Mouse (Mus musculus): ENCODE results near the gene Ggct. TPM values are rescaled to one million over a fixed set of nuclear protein-coding genes. Genes with fewer than 3 reads are reported as not detected.
A peak's percentile ranks its signal among the peaks of the same experiment; 100 is the strongest.

The Ggct gene
- polyA plus RNA-seq, 1 experiment = 5.6 TPM

DNA sequence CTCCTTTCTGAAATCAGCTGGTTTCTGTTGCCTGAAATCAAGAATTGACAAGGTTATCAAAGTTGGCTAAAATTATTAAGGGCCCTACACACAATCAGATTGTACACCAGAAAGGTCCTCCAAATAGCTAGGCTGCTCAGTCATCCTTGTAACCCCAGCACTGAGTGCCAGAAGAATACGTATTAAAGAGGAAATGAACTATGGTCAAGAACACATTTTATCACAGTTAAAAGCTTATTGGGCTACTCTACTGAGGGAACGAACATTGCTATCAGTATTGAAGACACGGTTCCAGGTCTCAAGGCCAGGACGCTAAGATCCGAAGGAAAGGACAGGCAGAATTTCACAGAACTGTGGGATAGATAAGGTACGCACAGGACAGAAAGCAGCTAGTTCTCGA lies 609 bp downstream of the Ggct start:
- H3K4me3 ChIP-seq (ENCODE audit: control insufficient read depth, low read depth, low read length) = peak overlapping the region; percentile 90
- TF ChIP-seq CTCF (IDR thresholded peaks at IDR 0.05; ENCODE audit: control insufficient read depth, insufficient read depth, insufficient replicate concordance, low read depth, low read length) (no peak), POLR2A (IDR thresholded peaks at IDR 0.05; ENCODE audit: control insufficient read depth, low read depth, low read length) (no peak)
- H3K4me1 ChIP-seq (ENCODE audit: control insufficient read depth, insufficient read depth, low read length) = no peaks in the 10 kb centered on the region
- H3K36me3 ChIP-seq (ENCODE audit: control insufficient read depth, insufficient read depth, low read length) = no peaks in the 10 kb centered on the region
- peak overlapping the region; percentile 82 for H3K27ac ChIP-seq (ENCODE audit: control insufficient read depth, insufficient read depth, low read depth, low read length)
- no peaks in the 10 kb centered on the region for H3K27me3 ChIP-seq (ENCODE audit: control insufficient read depth, insufficient read depth, low read length)

DNA sequence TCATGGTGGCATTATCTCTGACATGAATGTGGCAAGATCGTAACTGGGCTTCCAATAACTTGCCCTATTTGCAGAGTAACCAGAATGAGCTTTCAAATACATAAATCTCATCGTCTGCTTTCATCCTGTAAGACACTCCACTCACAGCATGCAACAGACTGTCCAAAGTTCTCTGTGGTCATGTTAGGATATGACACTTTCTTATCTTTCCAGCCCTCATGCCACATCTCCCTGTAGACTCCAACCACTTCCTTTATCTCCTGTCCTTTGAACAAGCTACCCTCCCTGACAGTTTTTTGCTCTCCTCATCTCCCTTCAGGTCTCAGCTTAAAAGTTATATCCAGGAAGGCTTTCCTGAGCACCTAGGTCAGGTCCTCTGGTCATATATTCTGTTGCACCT lies 1.6 kb downstream of the Ggct start:
- no peaks in the 10 kb centered on the region for H3K36me3 ChIP-seq (ENCODE audit: control insufficient read depth, insufficient read depth, low read length)
- H3K27ac ChIP-seq (ENCODE audit: control insufficient read depth, insufficient read depth, low read depth, low read length) = no peak overlapping the region
- H3K4me1 ChIP-seq (ENCODE audit: control insufficient read depth, insufficient read depth, low read length) = no peaks in the 10 kb centered on the region
- H3K4me3 ChIP-seq (ENCODE audit: control insufficient read depth, low read depth, low read length) = no peak overlapping the region
- H3K27me3 ChIP-seq (ENCODE audit: control insufficient read depth, insufficient read depth, low read length) = no peaks in the 10 kb centered on the region
- no peak for TF ChIP-seq CTCF (IDR thresholded peaks at IDR 0.05; ENCODE audit: control insufficient read depth, insufficient read depth, insufficient replicate concordance, low read depth, low read length)
- no peak for TF ChIP-seq POLR2A (IDR thresholded peaks at IDR 0.05; ENCODE audit: control insufficient read depth, low read depth, low read length)

DNA sequence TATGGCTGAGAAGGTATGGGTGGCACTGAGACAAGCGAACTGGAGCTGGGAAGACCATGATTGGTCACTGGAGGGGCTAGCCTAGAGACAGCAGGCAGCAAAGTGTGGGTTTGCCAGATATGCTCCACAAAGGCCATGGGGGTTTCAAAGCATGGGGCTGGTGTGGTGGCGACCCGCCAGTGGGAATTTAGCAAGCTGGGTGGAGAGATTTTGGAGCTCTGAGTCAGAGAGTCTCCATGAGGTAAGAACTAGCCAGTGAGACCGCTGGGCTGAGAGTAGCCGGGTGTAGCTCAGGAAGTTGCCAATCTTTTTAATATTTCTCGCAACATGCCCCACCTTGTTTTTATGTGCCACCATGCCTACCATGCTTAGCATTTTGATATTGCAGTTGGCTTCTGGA lies 4.6 kb downstream of the Ggct start:
- TF ChIP-seq CTCF (IDR thresholded peaks at IDR 0.05; ENCODE audit: control insufficient read depth, insufficient read depth, insufficient replicate concordance, low read depth, low read length) (no peak), POLR2A (IDR thresholded peaks at IDR 0.05; ENCODE audit: control insufficient read depth, low read depth, low read length) (no peak)
- Histone ChIP-seq H3K4me3 (ENCODE audit: control insufficient read depth, low read depth, low read length) (no peak overlapping the region), H3K27ac (ENCODE audit: control insufficient read depth, insufficient read depth, low read depth, low read length) (no peak overlapping the region), H3K4me1 (ENCODE audit: control insufficient read depth, insufficient read depth, low read length) (no peaks in the 10 kb centered on the region), H3K27me3 (ENCODE audit: control insufficient read depth, insufficient read depth, low read length) (no peaks in the 10 kb centered on the region), H3K36me3 (ENCODE audit: control insufficient read depth, insufficient read depth, low read length) (no peaks in the 10 kb centered on the region)

DNA sequence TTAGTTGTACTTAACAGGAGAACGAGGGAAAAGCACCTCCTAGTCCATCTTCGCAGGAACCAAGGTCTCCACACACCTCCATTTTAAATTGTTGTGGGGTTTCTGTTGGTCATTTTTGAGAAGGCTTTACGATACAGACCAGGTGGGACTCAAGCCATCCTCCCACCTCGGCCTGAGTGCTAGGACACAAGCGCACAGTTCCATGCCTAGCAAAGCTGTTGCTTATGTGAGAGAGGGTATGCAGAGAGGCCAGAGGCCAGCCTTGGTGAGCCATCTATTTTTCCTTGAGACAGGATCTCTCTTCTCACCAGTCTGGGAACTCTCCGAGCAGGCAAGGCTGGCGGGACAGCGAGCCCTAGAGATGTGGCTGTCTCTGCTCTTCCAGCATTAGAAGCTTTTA lies 8.7 kb downstream of the Ggct start:
- Histone ChIP-seq H3K27me3 (ENCODE audit: control insufficient read depth, insufficient read depth, low read length) (no peaks in the 10 kb centered on the region), H3K27ac (ENCODE audit: control insufficient read depth, insufficient read depth, low read depth, low read length) (no peak overlapping the region), H3K4me1 (ENCODE audit: control insufficient read depth, insufficient read depth, low read length) (no peaks in the 10 kb centered on the region), H3K36me3 (ENCODE audit: control insufficient read depth, insufficient read depth, low read length) (no peaks in the 10 kb centered on the region), H3K4me3 (ENCODE audit: control insufficient read depth, low read depth, low read length) (no peak overlapping the region)
- TF ChIP-seq POLR2A (IDR thresholded peaks at IDR 0.05; ENCODE audit: control insufficient read depth, low read depth, low read length) (no peak), CTCF (IDR thresholded peaks at IDR 0.05; ENCODE audit: control insufficient read depth, insufficient read depth, insufficient replicate concordance, low read depth, low read length) (no peak)

DNA sequence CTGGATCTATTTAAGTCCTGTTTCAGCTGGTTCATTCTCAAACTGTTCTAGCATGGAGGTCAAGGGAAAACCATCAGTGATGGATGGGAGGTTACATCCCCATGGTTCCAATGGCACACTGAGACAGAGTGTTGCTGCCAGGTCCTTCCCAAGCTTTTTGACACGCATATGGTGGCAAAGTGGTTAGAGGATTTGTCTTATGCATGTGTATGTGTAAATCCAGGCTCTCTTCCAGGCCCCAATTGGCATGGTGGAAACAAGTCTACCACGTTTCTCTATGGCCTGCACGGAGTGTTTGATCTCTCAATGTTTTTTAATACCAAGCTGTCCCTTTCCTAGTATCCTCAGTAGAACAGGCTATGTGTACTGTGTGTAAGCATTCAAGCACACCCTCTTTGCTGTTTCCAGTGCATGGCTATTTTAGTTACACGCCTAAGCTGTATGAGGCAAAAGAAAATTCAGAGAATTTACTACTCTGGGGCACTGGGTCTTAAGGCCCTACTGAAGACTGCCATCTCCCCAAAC lies 9.2 kb downstream of the Ggct start:
- Histone ChIP-seq H3K4me3 (ENCODE audit: control insufficient read depth, low read depth, low read length) (no peak overlapping the region), H3K36me3 (ENCODE audit: control insufficient read depth, insufficient read depth, low read length) (no peaks in the 10 kb centered on the region), H3K27ac (ENCODE audit: control insufficient read depth, insufficient read depth, low read depth, low read length) (no peak overlapping the region), H3K4me1 (ENCODE audit: control insufficient read depth, insufficient read depth, low read length) (no peaks in the 10 kb centered on the region), H3K27me3 (ENCODE audit: control insufficient read depth, insufficient read depth, low read length) (no peaks in the 10 kb centered on the region)
- TF ChIP-seq POLR2A (IDR thresholded peaks at IDR 0.05; ENCODE audit: control insufficient read depth, low read depth, low read length) (no peak), CTCF (IDR thresholded peaks at IDR 0.05; ENCODE audit: control insufficient read depth, insufficient read depth, insufficient replicate concordance, low read depth, low read length) (no peak)

DNA sequence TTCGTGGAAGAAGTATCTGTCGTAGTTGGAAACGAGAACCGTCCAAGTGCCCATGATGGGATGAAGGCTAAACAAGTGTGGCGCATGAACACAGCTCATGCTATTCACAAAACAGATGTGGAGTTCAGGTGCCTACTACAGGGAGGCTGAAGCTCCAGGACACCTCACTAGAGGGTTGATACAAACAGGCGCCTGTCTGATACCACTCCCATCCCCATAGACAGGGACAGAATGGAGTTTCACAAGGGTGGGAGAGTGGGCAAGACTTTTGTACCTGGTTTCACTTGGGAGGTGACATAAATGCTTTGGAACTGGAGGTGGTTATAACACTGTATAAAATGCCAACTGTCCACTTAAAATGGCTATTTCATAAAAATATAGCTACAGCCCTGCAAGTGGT lies 13.3 kb downstream of the Ggct start:
- Histone ChIP-seq H3K27me3 (ENCODE audit: control insufficient read depth, insufficient read depth, low read length) (no peaks in the 10 kb centered on the region), H3K27ac (ENCODE audit: control insufficient read depth, insufficient read depth, low read depth, low read length) (no peak overlapping the region), H3K4me1 (ENCODE audit: control insufficient read depth, insufficient read depth, low read length) (no peaks in the 10 kb centered on the region), H3K4me3 (ENCODE audit: control insufficient read depth, low read depth, low read length) (no peak overlapping the region), H3K36me3 (ENCODE audit: control insufficient read depth, insufficient read depth, low read length) (no peaks in the 10 kb centered on the region)
- TF ChIP-seq POLR2A (IDR thresholded peaks at IDR 0.05; ENCODE audit: control insufficient read depth, low read depth, low read length) (no peak), CTCF (IDR thresholded peaks at IDR 0.05; ENCODE audit: control insufficient read depth, insufficient read depth, insufficient replicate concordance, low read depth, low read length) (no peak)

DNA sequence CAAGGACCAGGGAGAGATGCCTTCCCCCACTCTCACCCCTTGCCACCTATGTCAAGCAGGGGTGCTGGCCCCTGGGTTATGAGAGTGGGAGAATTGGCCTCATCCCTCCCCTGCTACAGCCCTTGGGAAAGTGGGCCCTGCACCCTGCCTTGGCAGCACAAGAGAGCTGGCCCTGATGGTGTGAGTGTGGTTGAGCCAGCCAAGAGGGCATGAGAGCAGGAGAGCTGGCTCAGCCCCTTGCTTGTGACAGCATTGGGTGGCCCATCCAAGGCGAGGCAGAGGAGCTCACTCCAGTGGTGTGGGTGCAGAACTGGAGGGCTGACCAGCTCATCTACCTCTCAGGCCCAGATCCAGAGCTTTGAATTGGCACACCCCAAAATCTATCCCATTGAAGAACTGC lies 17.1 kb downstream of the Ggct start:
- H3K36me3 ChIP-seq (ENCODE audit: control insufficient read depth, insufficient read depth, low read length) = no peaks in the 10 kb centered on the region
- no peaks in the 10 kb centered on the region; the same call in none of the 2 replicates for H3K4me1 ChIP-seq (ENCODE audit: control insufficient read depth, insufficient read depth, low read length)
- no peak overlapping the region for H3K27ac ChIP-seq (ENCODE audit: control insufficient read depth, insufficient read depth, low read depth, low read length)
- no peaks in the 10 kb centered on the region for H3K27me3 ChIP-seq (ENCODE audit: control insufficient read depth, insufficient read depth, low read length)
- H3K4me3 ChIP-seq (ENCODE audit: control insufficient read depth, low read depth, low read length) = no peak overlapping the region
- TF ChIP-seq CTCF (IDR thresholded peaks at IDR 0.05; ENCODE audit: control insufficient read depth, insufficient read depth, insufficient replicate concordance, low read depth, low read length) (no peak), POLR2A (IDR thresholded peaks at IDR 0.05; ENCODE audit: control insufficient read depth, low read depth, low read length) (no peak)

DNA sequence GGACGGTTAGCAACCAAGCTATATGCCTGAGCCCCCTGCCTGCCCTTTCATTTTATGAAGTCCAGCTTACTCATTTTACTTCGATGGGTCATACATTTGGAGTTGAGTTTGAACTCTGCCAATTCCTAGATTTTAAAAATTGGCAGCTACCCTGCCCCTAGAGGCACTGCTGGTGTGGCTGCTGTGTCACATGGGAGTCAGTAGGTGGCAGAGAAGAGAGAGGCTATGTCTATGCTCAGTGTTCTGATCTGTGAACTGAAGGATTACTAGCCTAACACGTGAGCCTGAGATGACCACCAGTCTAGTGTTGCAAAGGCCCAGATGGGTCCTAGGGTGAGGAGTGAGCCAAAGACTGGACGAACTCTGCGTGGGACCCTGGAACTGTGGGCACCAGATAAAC lies 18.2 kb downstream of the Ggct start:
- H3K36me3 ChIP-seq (ENCODE audit: control insufficient read depth, insufficient read depth, low read length) = no peaks in the 10 kb centered on the region
- TF ChIP-seq CTCF (IDR thresholded peaks at IDR 0.05; ENCODE audit: control insufficient read depth, insufficient read depth, insufficient replicate concordance, low read depth, low read length) (peak; percentile 7; the same call in 1 of the 2 replicates), POLR2A (IDR thresholded peaks at IDR 0.05; ENCODE audit: control insufficient read depth, low read depth, low read length) (no peak)
- H3K4me1 ChIP-seq (ENCODE audit: control insufficient read depth, insufficient read depth, low read length) = no peaks in the 10 kb centered on the region; the same call in none of the 2 replicates
- no peaks in the 10 kb centered on the region for H3K27me3 ChIP-seq (ENCODE audit: control insufficient read depth, insufficient read depth, low read length)
- H3K27ac ChIP-seq (ENCODE audit: control insufficient read depth, insufficient read depth, low read depth, low read length) = no peak overlapping the region
- no peak overlapping the region for H3K4me3 ChIP-seq (ENCODE audit: control insufficient read depth, low read depth, low read length)

All from testis, adult 2 months (tissue).